Mouse (Mus musculus) CD4-positive naive resting alpha-beta T cell, adult 76 days (primary cell): ENCODE measurements around the gene Fbln7. TPM values are rescaled to one million over a fixed set of nuclear protein-coding genes. Genes with fewer than 3 reads are reported as not detected.

ENCODE experiments used
- total RNA-seq: library from RNA; stranded (reverse); gene quantifications from one replicate; pipeline ENCODE4 v1.2.4, GENCODE M21; 2023

Gene Fbln7
- not detected for total RNA-seq

DNA sequence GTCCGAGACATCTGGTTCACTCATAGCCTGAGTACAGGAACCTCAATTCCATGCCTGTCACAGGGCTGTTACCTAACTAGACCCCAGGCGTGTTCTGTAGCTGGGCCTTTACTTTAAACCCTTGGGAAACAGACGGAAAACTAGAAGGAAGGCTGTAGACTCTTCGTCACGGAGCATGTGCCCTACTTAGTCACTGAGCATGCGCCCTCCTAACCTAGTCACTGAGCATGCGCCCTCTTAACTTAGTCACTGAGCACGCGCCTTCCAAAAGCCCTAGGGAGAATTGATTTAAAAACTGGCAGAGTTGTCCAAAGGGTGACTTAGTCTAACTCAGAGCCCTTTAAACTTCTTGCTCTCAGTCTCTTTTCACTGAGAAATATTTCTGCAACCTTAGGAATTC is at the start of gene Fbln7:
Fbln7 (plus strand) TSS at position 346 of the 400 bp plus-strand sequence.

GRCm38 (mm10) chr2:128817786-128818681 is 44.7 kb upstream of the Fbln7 start, which contains the start of gene Tmem87b:
Tmem87b (plus strand) TSS chr2:128818118.

GRCm38 (mm10) chr2:128943538-128944528 is 81.1 kb downstream of the Fbln7 start, which contains the start of gene Zc3h8:
Zc3h8 (minus strand) TSS chr2:128944077.

Other genes starting within 250 kb of the Fbln7 start
- gene Anapc1, start 175.6 kb upstream of the Fbln7 start, total RNA-seq = 128 TPM
- gene Mertk, start 164.0 kb upstream of the Fbln7 start, total RNA-seq = 1.8 TPM
- gene Tmem87b, start 44.9 kb upstream of the Fbln7 start, total RNA-seq = 53.5 TPM
- 5.5 TPM for gene Zc3h8, start 81.1 kb downstream of the Fbln7 start, total RNA-seq
- gene Zc3h6, start 104.4 kb downstream of the Fbln7 start, total RNA-seq = 12.4 TPM
- gene Gm10762, start 104.7 kb downstream of the Fbln7 start, total RNA-seq = 5.6 TPM
- gene Vinac1, start 185.2 kb downstream of the Fbln7 start, total RNA-seq = 0.12 TPM
- gene Ttl, start 203.0 kb downstream of the Fbln7 start, total RNA-seq = 8.8 TPM
- 45.2 TPM for gene Polr1b, start 238.0 kb downstream of the Fbln7 start, total RNA-seq